Mouse (Mus musculus): ENCODE measurements around the gene Lcmt1. TPM values are rescaled to one million over a fixed set of nuclear protein-coding genes. Genes with fewer than 3 reads are reported as not detected.
A peak's percentile ranks its signal among the peaks of the same experiment; 100 is the strongest.

Gene Lcmt1
- polyA plus RNA-seq, 1 experiment, result 17.8 TPM

DNA sequence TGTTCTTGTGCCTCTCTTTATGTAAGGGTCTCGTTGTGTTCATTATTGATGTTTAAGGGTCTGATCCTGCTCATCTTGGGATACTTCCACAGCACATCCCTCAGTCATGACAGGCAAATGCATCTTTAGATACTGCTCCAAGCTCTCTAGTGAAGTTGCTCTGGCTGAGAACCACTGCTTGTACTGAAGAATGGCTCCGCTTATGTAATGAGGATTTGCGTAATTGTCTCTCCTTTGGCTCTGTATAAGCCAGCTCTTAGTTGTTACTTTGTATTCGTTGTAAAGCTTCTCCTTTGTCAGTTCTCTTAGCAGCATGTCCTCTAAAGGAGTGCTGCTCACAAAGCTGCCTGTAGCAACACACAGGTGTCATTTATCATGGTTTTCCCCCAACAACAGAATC, 37.4 kb downstream of the Lcmt1 start:
- no peak for DNase-seq
- 75% methylated on average over 4 of the region's 4 CpGs for whole genome bisulfite sequencing
- no peak overlapping the region for H3K4me3 ChIP-seq (replicated peaks; ENCODE audit: extremely low read depth, low read depth, low read length)
- no peaks in the 10 kb centered on the region for H3K4me1 ChIP-seq (ENCODE audit: control insufficient read depth, insufficient read depth, low read length)
- TF ChIP-seq POLR2A (IDR thresholded peaks at IDR 0.05; ENCODE audit: borderline replicate concordance, extremely low read depth, low read depth, low read length) (no peak), CTCF (IDR thresholded peaks at IDR 0.05; ENCODE audit: insufficient read depth, low read length) (no peak)

DNA sequence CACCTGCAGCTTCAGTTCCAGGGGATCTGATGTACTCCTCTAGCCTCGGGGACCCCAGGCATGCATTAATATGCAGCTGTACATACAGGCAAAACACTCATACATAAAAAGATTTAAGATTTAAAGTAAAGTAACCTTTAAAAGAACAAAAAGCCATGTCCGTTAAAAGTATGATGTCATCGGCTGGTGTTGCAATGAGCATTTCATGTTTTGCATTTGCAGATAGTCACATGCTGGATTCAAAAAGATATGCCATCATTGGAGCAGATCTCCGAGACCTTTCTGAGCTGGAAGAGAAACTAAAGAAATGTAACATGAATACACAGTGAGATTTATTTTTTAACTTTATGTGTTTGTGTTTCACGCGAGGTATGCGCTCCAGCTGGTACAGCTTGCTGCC, 40.9 kb downstream of the Lcmt1 start:
- Histone ChIP-seq H3K4me3 (replicated peaks; ENCODE audit: extremely low read depth, low read depth, low read length) (no peak overlapping the region), H3K4me1 (ENCODE audit: control insufficient read depth, insufficient read depth, low read length) (no peaks in the 10 kb centered on the region)
- 89% methylated on average over 7 of the region's 7 CpGs for WGBS
- TF ChIP-seq CTCF (IDR thresholded peaks at IDR 0.05; ENCODE audit: insufficient read depth, low read length) (no peak), POLR2A (IDR thresholded peaks at IDR 0.05; ENCODE audit: borderline replicate concordance, extremely low read depth, low read depth, low read length) (no peak)
- DNase-seq, result no peak

- peak; percentile 27 for DNase-seq
- WGBS, result 61% methylated on average over 1 of the region's 1 CpGs
- TF ChIP-seq POLR2A (IDR thresholded peaks at IDR 0.05; ENCODE audit: borderline replicate concordance, extremely low read depth, low read depth, low read length) (no peak), CTCF (IDR thresholded peaks at IDR 0.05; ENCODE audit: insufficient read depth, low read length) (no peak)
These were observed 41.5 kb downstream of the Lcmt1 start for GRCm38 (mm10) chr7:123411109-123411508.

DNA sequence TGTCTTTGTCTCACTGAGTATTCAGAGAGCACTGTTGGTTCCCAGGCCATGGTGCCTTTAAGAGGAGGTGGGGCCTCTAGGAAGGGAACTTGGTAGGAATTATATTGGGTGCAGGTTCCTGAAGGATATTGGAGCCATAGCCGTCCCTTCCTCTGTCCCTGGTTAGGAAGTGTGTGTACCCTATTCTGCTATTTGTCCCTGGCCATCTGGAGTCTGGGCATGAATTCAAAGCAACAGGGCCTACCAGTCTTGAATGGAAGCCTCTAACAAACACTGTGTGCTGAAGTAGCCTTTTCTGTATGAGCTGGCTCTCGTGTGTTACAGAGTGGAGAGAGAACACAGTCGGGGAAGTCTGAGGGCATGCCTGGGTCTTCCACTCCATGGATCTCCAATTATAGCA, 42.6 kb downstream of the Lcmt1 start:
- TF ChIP-seq POLR2A (IDR thresholded peaks at IDR 0.05; ENCODE audit: borderline replicate concordance, extremely low read depth, low read depth, low read length) (no peak), CTCF (IDR thresholded peaks at IDR 0.05; ENCODE audit: insufficient read depth, low read length) (no peak)
- DNase-seq, result no peak
- Histone ChIP-seq H3K4me3 (replicated peaks; ENCODE audit: extremely low read depth, low read depth, low read length) (no peak overlapping the region), H3K4me1 (ENCODE audit: control insufficient read depth, insufficient read depth, low read length) (no peaks in the 10 kb centered on the region)
- 77% methylated on average over 3 of the region's 3 CpGs for WGBS

More at GRCm38 (mm10) chr7:123411109-123411508, 41.5 kb downstream of the Lcmt1 start:
- Histone ChIP-seq H3K4me3 (replicated peaks; ENCODE audit: extremely low read depth, low read depth, low read length) (no peak overlapping the region), H3K4me1 (ENCODE audit: control insufficient read depth, insufficient read depth, low read length) (no peaks in the 10 kb centered on the region)

GRCm38 (mm10) chr7:123416803-123417202, 47.2 kb downstream of the Lcmt1 start:
- 67% methylated on average over 4 of the region's 4 CpGs for WGBS
- TF ChIP-seq POLR2A (IDR thresholded peaks at IDR 0.05; ENCODE audit: borderline replicate concordance, extremely low read depth, low read depth, low read length) (no peak), CTCF (IDR thresholded peaks at IDR 0.05; ENCODE audit: insufficient read depth, low read length) (no peak)

DNA sequence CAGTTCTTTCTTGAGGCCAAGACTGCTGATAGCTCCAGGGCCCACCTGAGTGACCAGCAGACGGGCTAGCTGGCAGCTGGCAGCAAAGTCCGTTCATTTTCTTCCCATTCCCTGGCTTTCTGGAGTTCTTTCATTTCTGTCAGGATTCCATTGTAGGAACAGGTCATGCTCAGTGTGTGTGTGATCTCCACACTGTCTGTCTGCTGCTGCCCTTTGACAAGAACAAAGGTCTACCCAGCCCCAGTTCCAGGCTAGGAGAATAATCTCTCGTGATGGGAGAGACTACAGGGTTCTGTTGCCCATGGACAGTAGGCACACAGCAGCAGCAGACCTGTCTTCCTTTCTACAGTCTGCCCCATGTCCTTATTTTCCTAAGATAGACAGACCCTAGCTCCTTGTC, 48.1 kb downstream of the Lcmt1 start:
- DNase-seq, result no peak
- H3K4me3 ChIP-seq (replicated peaks; ENCODE audit: extremely low read depth, low read depth, low read length), result no peak overlapping the region
- TF ChIP-seq POLR2A (IDR thresholded peaks at IDR 0.05; ENCODE audit: borderline replicate concordance, extremely low read depth, low read depth, low read length) (no peak), CTCF (IDR thresholded peaks at IDR 0.05; ENCODE audit: insufficient read depth, low read length) (no peak)
- no peaks in the 10 kb centered on the region for H3K4me1 ChIP-seq (ENCODE audit: control insufficient read depth, insufficient read depth, low read length)
- WGBS, result 97% methylated on average over 3 of the region's 3 CpGs

More at GRCm38 (mm10) chr7:123416803-123417202, 47.2 kb downstream of the Lcmt1 start:
- no peaks in the 10 kb centered on the region for H3K4me1 ChIP-seq (ENCODE audit: control insufficient read depth, insufficient read depth, low read length)
- DNase-seq, result no peak
- no peak overlapping the region for H3K4me3 ChIP-seq (replicated peaks; ENCODE audit: extremely low read depth, low read depth, low read length)

GRCm38 (mm10) chr7:123419984-123420383, 50.4 kb downstream of the Lcmt1 start:
- 92% methylated on average over 4 of the region's 4 CpGs for WGBS
- TF ChIP-seq CTCF (IDR thresholded peaks at IDR 0.05; ENCODE audit: insufficient read depth, low read length), result no peak

GRCm38 (mm10) chr7:123421958-123422357, 52.4 kb downstream of the Lcmt1 start:
- DNase-seq, result no peak
- Histone ChIP-seq H3K4me1 (ENCODE audit: control insufficient read depth, insufficient read depth, low read length) (no peaks in the 10 kb centered on the region), H3K4me3 (replicated peaks; ENCODE audit: extremely low read depth, low read depth, low read length) (no peak overlapping the region)
- TF ChIP-seq CTCF (IDR thresholded peaks at IDR 0.05; ENCODE audit: insufficient read depth, low read length) (no peak), POLR2A (IDR thresholded peaks at IDR 0.05; ENCODE audit: borderline replicate concordance, extremely low read depth, low read depth, low read length) (no peak)
- WGBS, result 70% methylated on average over 3 of the region's 3 CpGs

More at GRCm38 (mm10) chr7:123419984-123420383, 50.4 kb downstream of the Lcmt1 start:
- DNase-seq, result no peak
- no peaks in the 10 kb centered on the region for H3K4me1 ChIP-seq (ENCODE audit: control insufficient read depth, insufficient read depth, low read length)
- no peak overlapping the region for H3K4me3 ChIP-seq (replicated peaks; ENCODE audit: extremely low read depth, low read depth, low read length)

DNA sequence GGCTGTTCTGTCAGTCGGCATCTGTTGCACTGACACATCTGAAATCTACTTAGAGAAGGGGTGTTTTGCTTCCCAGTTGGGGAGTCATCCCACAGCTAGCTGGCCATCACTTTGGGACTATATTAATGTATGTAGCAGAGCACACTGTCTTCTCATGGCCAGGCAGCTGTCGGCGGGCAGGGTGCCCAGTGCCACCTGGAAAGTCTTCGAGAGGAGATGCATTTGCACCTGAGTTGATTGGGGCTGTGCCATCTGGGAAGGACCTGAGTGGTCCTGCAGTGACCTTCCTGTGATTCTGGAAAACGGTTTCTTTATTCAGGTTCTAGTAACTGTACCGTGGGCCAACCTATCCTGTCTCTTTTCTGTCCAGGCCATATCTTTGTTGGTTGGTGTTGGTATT, 54.7 kb downstream of the Lcmt1 start:
- no peaks in the 10 kb centered on the region for H3K4me1 ChIP-seq (ENCODE audit: control insufficient read depth, insufficient read depth, low read length)
- WGBS, result 92% methylated on average over 6 of the region's 6 CpGs
- DNase-seq, result no peak
- TF ChIP-seq CTCF (IDR thresholded peaks at IDR 0.05; ENCODE audit: insufficient read depth, low read length) (no peak), POLR2A (IDR thresholded peaks at IDR 0.05; ENCODE audit: borderline replicate concordance, extremely low read depth, low read depth, low read length) (no peak)
- H3K4me3 ChIP-seq (replicated peaks; ENCODE audit: extremely low read depth, low read depth, low read length), result no peak overlapping the region

- no peak for DNase-seq
- WGBS, result 75% methylated on average over 6 of the region's 6 CpGs
- H3K4me1 ChIP-seq (ENCODE audit: control insufficient read depth, insufficient read depth, low read length), result no peaks in the 10 kb centered on the region
These were observed 55.7 kb downstream of the Lcmt1 start for GRCm38 (mm10) chr7:123425134-123425757.

More at GRCm38 (mm10) chr7:123425134-123425757, 55.7 kb downstream of the Lcmt1 start:
- no peak for TF ChIP-seq POLR2A (IDR thresholded peaks at IDR 0.05; ENCODE audit: borderline replicate concordance, extremely low read depth, low read depth, low read length)
- no peak for TF ChIP-seq CTCF (IDR thresholded peaks at IDR 0.05; ENCODE audit: insufficient read depth, low read length)
- H3K4me3 ChIP-seq (replicated peaks; ENCODE audit: extremely low read depth, low read depth, low read length), result no peak overlapping the region
